Mouse (Mus musculus): ENCODE results near the gene Rsph6a. TPM values are rescaled to one million over a fixed set of nuclear protein-coding genes. Genes with fewer than 3 reads are reported as not detected.

The Rsph6a gene
- total and polyA plus RNA-seq, 2 experiments from 2014 or later = 0.44 TPM; not detected in 1

GRCm38 (mm10) chr7:19091913-19092312 is 37.4 kb downstream of the Rsph6a start:
- Histone ChIP-seq H3K27ac (no peak overlapping the region), H3K36me3 (ENCODE audit: insufficient read depth, low read length) (peaks cover 10% of the 10 kb centered on the region), H3K4me3 (ENCODE audit: low read length) (no peak overlapping the region), H3K4me1 (ENCODE audit: insufficient read depth, low read length) (0 out of 2 replicates have a peak, but pooled peaks cover 4% of the 10 kb centered on the region), H3K27me3 (ENCODE audit: insufficient read depth, low read length) (peaks cover 5% of the 10 kb centered on the region; the same call in 1 of the 2 replicates), H3K9me3 (ENCODE audit: low read length) (no peaks in the 10 kb centered on the region), H3K9ac (replicated peaks; ENCODE audit: low read length) (peak overlapping the region; percentile 22; the same call in 1 of the 2 replicates), H3K4me2 (ENCODE audit: low read depth, low read length) (peak overlapping the region; percentile 94)
- WGBS = 44% methylated on average over 17 of the region's 17 CpGs
- DNase-seq (ENCODE audit: low spot score) = no peak
- ATAC-seq = no peak
- TF ChIP-seq CTCF (IDR thresholded peaks at IDR 0.05; ENCODE audit: low read depth) = no peak

GRCm38 (mm10) chr7:19092381-19093173 is 38.1 kb downstream of the Rsph6a start:
- no peak for TF ChIP-seq CTCF (IDR thresholded peaks at IDR 0.05; ENCODE audit: low read depth)
- peak; percentile 53 for ATAC-seq
- Histone ChIP-seq H3K9me3 (ENCODE audit: low read length) (no peaks in the 10 kb centered on the region), H3K27me3 (ENCODE audit: insufficient read depth, low read length) (peaks cover 5% of the 10 kb centered on the region; the same call in 1 of the 2 replicates), H3K4me3 (ENCODE audit: low read length) (peak overlapping the region; percentile 10; the same call in 1 of the 2 replicates), H3K36me3 (ENCODE audit: insufficient read depth, low read length) (peaks cover 10% of the 10 kb centered on the region), H3K4me1 (ENCODE audit: insufficient read depth, low read length) (0 out of 2 replicates have a peak, but pooled peaks cover 4% of the 10 kb centered on the region), H3K9ac (replicated peaks; ENCODE audit: low read length) (peak overlapping the region; percentile 22), H3K27ac (peak overlapping the region; percentile 11; the same call in 1 of the 2 replicates), H3K4me2 (ENCODE audit: low read depth, low read length) (peak overlapping the region; percentile 94)
- WGBS = 11% methylated on average over 38 of the region's 38 CpGs
- DNase-seq (ENCODE audit: low spot score) = peak; percentile 62

- DNase-seq (ENCODE audit: low spot score) (peak; percentile 78), ATAC-seq (peak; percentile 57)
- WGBS = 10% methylated on average over 13 of the region's 15 CpGs
- Histone ChIP-seq H3K4me3 (ENCODE audit: low read length) (peak overlapping the region; percentile 49), H3K9me3 (ENCODE audit: low read length) (no peaks in the 10 kb centered on the region), H3K9ac (replicated peaks; ENCODE audit: low read length) (no peak overlapping the region), H3K27ac (peak overlapping the region; percentile 86; the same call in 1 of the 2 replicates), H3K36me3 (ENCODE audit: insufficient read depth, low read length) (peaks cover 10% of the 10 kb centered on the region), H3K4me1 (ENCODE audit: insufficient read depth, low read length) (0 out of 2 replicates have a peak, but pooled peaks cover 4% of the 10 kb centered on the region), H3K27me3 (ENCODE audit: insufficient read depth, low read length) (peaks cover 5% of the 10 kb centered on the region; the same call in 1 of the 2 replicates), H3K4me2 (ENCODE audit: low read depth, low read length) (peak overlapping the region; percentile 94)
- TF ChIP-seq CTCF (IDR thresholded peaks at IDR 0.05; ENCODE audit: low read depth) = peak; percentile 84
Observed at GRCm38 (mm10) chr7:19093174-19093521, 38.7 kb downstream of the Rsph6a start.

GRCm38 (mm10) chr7:19093537-19094385 is 39.3 kb downstream of the Rsph6a start:
- no peaks in the 10 kb centered on the region for H3K9me3 ChIP-seq (ENCODE audit: low read length)
- peaks cover 5% of the 10 kb centered on the region; the same call in 1 of the 2 replicates for H3K27me3 ChIP-seq (ENCODE audit: insufficient read depth, low read length)
- peak overlapping the region; percentile 86 for H3K27ac ChIP-seq
- DNase-seq (ENCODE audit: low spot score) (peak; percentile 93), ATAC-seq (peak; percentile 82)
- WGBS = 2% methylated on average over 43 of the region's 45 CpGs
- 0 out of 2 replicates have a peak, but pooled peaks cover 4% of the 10 kb centered on the region for H3K4me1 ChIP-seq (ENCODE audit: insufficient read depth, low read length)
- peaks cover 10% of the 10 kb centered on the region for H3K36me3 ChIP-seq (ENCODE audit: insufficient read depth, low read length)
- H3K4me2 ChIP-seq (ENCODE audit: low read depth, low read length) = peak overlapping the region; percentile 94
- peak overlapping the region; percentile 53 for H3K9ac ChIP-seq (replicated peaks; ENCODE audit: low read length)
- TF ChIP-seq CTCF (IDR thresholded peaks at IDR 0.05; ENCODE audit: low read depth) = no peak; the same call in 1 of the 2 replicates
- peak overlapping the region; percentile 49 for H3K4me3 ChIP-seq (ENCODE audit: low read length)

GRCm38 (mm10) chr7:19094471-19094825 is 40.0 kb downstream of the Rsph6a start, which contains the start of gene Six5:
Six5 (plus strand) TSS chr7:19094594.
- Histone ChIP-seq H3K4me1 (ENCODE audit: insufficient read depth, low read length) (0 out of 2 replicates have a peak, but pooled peaks cover 4% of the 10 kb centered on the region), H3K9ac (replicated peaks; ENCODE audit: low read length) (peak within 1 kb of the TSS; percentile 53), H3K27me3 (ENCODE audit: insufficient read depth, low read length) (peaks cover 5% of the 10 kb centered on the region; the same call in 1 of the 2 replicates), H3K27ac (peak within 1 kb of the TSS; percentile 86), H3K4me3 (ENCODE audit: low read length) (peak within 1 kb of the TSS; percentile 49), H3K9me3 (ENCODE audit: low read length) (no peaks in the 10 kb centered on the region), H3K36me3 (ENCODE audit: insufficient read depth, low read length) (peaks cover 10% of the 10 kb centered on the region), H3K4me2 (ENCODE audit: low read depth, low read length) (peak within 1 kb of the TSS; percentile 94)
- no peak for TF ChIP-seq CTCF (IDR thresholded peaks at IDR 0.05; ENCODE audit: low read depth)
- no peak for ATAC-seq
- peak; percentile 48 for DNase-seq (ENCODE audit: low spot score)
- WGBS = 1% methylated on average over 20 of the region's 36 CpGs

Measured in hindbrain, postnatal 0 days (tissue).